Mouse (Mus musculus) CH12F3 (cell line): Measurements from ENCODE around the gene Mad2l2.

Source experiments
- in situ Hi-C: fragments of 300-500 bp; cut with MboI; formaldehyde crosslinking; loops from 2 replicates; pipeline ENCODE4 v1.14.3; 2020; ENCODE audit warnings: low sequenced_read_pairs

Mad2l2 gene

DNA sequence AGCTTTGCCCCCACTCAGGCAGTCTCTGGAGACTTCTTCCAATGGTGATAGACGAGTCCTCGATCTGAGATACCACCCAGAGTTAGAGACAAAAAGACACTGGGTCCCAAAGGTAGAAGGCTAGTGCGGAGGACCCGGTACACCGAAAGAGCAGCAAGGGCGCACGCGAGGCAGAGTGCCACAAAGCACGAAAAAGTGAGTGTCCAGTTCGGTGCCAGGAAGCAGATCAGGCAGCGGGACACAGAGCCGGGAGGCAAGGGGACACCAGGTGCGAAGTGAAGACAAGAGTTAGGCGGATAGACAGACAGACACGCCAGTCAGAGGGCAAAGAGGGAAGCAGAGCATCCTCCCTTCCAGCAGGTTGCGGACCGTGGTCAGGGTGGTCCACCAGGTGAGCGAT is at the start of gene Mad2l2:
Mad2l2 (plus strand) TSS at position 252 of the 400 bp plus-strand sequence.
- in situ Hi-C loops, result no loop called here

- in situ Hi-C loops, result no loop called here
Measured at GRCm38 (mm10) chr4:148080597-148080973, 49.6 kb upstream of the Mad2l2 start.

DNA sequence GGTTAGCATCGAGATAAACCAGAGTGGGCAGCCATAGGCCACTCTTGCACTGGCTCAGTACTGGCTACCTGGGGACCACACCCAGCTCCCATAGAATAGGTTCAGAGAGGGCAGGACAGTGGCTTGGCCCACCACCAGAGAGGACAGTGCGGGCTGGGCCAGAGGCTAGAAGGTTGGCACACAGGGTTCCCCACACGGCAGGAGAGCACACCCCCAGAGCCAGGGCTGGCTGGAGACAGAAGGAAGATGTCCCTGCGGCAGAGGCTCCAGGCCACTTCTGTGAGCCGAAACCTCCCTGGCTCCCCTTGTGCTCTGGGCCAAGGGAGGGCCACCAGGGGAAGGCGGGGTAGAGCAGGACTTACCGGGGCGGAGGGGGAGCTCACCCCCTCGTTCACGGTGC is 49.0 kb upstream of the Mad2l2 start:
- in situ Hi-C loops, result no loop called here

- in situ Hi-C loops, result no loop called here
Measured at GRCm38 (mm10) chr4:148082257-148083044, 47.7 kb upstream of the Mad2l2 start.

- in situ Hi-C loops, result no loop called here
Measured at GRCm38 (mm10) chr4:148083176-148083899, 46.8 kb upstream of the Mad2l2 start.

DNA sequence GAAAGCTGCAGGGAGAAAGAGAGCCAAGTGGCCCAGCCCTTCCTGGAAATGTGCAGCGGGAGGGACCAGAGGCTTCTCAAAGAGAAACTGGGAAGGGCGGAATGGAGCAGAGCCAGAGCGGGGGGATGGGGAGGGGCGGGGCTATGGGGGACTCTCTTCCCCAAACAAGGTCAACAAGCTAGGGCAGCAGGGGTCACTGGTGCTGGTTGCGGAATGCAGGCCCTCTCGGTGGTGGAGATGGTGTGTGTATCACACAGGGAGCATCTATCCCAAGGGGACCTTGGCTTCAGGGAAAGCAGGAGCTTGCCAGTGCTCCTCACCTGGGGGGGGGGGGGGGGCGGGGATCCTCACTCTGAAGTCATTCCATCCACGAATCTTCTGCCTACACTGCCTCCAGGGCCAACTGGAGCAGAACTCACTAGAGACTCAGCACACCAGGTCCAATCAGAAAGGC is 45.9 kb upstream of the Mad2l2 start:
- in situ Hi-C loops, result no loop called here

- in situ Hi-C loops, result no loop called here
Measured at GRCm38 (mm10) chr4:148085131-148085906, 44.9 kb upstream of the Mad2l2 start.

DNA sequence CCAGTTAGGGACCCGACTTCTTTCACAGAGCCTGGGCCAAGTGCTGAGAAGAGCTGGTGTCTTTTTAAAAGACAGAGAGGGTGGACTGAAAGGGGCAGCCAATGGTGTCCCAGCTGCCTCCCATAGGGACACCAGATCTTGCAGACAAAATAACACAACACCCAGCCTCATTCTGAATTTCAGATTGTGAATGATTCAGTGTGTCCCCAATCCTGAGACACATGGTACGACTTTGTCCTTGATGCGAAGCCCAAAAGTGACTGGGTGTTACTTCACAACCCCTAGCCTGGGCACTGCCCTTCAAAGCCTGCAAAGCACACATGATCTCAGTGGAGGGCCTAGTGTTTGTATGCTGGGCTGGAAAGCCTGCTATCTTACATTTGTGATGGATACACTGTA is 44.3 kb upstream of the Mad2l2 start:
- in situ Hi-C loops, result no loop called here

- in situ Hi-C loops, result no loop called here
Measured at GRCm38 (mm10) chr4:148087091-148087906, 42.9 kb upstream of the Mad2l2 start.

DNA sequence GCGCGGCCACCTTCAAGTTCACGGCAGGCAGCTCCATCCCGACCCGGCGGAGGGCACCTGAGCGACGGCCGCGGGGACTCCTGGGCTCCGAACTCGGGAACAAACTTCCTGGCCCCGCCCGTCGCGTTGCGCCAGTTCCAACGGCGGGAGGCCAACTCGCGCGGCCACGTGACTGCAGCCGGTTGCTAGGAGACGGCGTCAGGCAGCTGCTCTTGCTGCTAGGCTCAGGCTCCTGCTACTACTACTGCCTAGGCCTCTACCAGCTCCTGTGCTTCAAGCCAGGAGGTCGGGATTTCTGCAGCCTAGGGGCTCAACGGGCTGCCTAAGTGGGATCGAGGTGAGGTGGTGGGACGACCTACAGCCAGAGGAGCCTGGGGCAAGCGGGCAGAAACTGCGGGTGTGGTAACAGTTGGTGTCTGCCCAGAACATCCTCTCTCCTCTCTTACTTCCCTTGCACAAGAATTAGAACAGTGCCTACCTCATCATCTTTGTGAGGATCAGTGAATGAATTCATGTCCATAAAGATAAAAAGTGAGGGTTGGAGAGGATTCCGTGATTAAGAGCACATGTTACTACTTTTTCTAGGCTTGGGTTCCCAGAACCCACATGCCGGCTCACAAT is 42.2 kb upstream of the Mad2l2 start, which contains the start of gene Agtrap:
Agtrap (minus strand) TSS at position 125 of the 621 bp plus-strand sequence.
- in situ Hi-C loops, result no loop called here

GRCm38 (mm10) chr4:148089166-148089565 is 41.0 kb upstream of the Mad2l2 start:
- in situ Hi-C loops, result no loop called here

DNA sequence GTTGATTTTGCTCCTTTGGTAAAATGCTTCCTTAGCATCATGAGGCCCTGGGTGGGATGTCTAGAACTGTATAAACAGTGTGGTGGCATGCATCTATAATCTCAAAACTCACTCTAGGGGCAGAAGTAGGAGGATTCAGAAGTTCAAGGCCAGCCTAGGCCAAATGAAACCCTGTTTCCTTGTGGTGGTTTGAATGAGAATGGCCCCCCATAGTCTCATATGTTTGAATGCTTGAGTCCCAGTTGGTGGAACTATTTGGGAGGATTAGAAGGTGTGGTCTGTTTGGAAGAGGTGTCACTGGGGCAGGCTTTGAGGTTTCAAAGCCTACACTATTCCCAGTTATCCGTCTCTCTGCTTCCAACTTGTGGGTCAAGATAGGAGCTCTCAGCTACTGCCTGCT is 39.0 kb upstream of the Mad2l2 start:
- in situ Hi-C loops, result no loop called here

DNA sequence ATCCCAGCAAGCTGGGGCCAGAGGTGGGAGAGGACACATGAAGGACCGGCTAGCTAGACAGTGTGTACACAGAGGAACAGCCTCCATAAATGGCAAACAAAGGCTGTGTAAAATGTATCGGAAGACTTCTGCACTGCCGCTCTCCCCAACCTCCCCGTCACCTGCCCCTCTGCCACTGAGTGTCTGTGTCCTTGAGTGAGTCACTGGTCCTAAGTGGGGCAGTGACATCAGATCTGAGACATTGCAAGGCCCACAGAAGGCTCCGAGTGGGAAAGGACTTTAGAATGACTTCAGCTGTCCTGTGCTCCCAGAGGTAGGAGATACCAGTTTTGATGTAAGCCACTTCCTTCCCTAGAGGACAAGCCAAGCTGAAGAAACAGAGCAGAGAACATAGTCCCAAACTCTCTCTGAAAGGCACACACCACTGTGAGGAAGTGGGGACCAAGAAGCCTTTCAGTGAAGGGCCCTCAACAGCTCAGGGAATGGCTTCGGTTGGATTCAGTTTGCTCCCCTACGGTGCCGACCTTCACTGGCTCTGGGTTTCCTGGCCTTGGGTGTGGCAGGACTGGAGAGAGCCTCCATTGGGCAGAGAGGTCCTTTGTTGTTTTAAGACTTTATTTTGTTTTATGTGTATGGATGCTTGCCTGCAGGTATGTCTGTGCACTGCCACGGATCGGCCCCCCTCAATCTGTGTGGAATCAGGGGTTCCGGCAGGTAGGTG is 37.5 kb upstream of the Mad2l2 start:
- in situ Hi-C loops, result no loop called here

GRCm38 (mm10) chr4:148094161-148094560 is 36.0 kb upstream of the Mad2l2 start:
- in situ Hi-C loops, result no loop called here

DNA sequence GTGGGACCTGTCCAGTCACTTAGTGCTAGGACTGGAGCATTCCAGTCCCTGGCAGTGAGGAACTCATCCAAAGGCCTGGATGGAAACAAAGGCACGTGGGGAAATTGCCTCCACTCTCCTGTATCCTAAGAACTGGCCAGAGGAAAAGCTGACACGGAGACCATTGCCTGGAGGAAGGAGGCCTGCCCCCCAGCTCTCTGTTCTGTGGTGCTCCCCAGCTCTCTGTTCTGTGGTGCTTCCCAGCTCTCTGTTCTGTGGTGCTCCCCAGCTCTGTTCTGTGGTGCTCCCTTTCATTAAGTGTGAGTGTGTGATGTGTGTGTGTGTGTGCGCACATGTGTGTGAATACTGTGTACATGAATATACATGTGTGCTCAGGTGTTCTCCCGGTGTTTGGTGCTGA is 35.1 kb upstream of the Mad2l2 start:
- in situ Hi-C loops, result no loop called here

- in situ Hi-C loops, result no loop called here
Measured at GRCm38 (mm10) chr4:148097936-148098335, 32.2 kb upstream of the Mad2l2 start.

GRCm38 (mm10) chr4:148098666-148099065 is 31.5 kb upstream of the Mad2l2 start:
- in situ Hi-C loops, result no loop called here

DNA sequence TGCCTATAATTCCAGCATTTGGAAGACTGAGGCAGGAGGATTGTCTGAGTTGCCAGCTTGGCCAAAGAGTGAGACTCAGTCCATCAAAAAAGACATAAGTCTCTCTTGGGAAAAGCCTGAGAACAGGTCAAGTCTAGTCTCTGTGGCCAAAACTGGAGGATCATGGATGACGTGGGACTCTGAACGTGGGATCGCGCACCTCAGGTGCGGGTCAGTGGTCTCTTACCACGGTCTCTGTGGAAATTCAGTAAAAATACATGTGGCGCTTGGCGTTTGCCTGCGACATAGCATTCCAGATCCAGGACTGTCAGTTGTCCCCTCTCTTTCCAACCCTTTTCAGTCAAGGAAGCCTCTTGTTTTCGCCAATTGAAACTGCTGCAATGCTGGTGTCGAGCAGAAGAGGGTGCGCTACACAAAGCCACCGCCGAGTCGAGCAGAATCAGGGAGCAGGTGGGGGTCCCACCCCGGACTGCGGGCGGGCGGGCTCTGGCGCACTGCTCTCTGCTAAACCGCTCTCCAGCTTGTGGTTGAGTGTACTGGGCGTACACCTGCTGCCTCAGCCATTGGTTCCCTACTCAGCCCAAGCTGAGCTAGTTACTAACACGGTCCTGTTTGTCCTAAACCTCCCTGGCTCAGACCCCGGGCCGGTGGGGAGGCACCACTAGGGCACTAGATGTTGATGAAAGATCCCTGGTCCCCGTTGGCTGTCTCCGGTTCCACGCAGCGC is 28.2 kb upstream of the Mad2l2 start:
- in situ Hi-C loops, result no loop called here

DNA sequence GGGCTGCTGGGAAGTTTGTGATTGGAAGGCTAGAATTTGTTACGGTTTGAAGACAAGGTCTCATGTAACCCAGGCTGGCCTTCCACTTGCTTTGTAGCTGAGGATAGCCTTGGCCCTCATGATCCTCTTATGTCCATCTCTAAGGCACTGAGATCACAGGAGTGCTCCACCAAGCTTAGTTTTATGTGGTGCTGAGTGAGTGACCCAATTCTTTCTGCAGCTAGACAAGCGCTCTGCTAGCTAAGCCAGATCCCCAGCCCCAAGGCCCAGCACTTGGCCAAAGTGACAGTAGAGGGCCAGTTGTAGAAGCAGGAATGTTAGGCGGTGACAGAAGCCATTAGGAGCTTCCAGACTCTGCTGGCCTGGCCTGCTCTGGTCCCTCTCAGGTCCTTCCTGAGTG is 26.0 kb upstream of the Mad2l2 start:
- in situ Hi-C loops, result no loop called here
